Mouse (Mus musculus) layer of hippocampus, adult 2 months (tissue): ENCODE data around the gene Maco1. TPM values are rescaled to one million over a fixed set of nuclear protein-coding genes. Genes with fewer than 3 reads are reported as not detected.

ENCODE experiments used
- DNase-seq, 2 experiments: peaks; one replicate each; pipeline ENCODE4 v3.0.0; 2022; ENCODE audit warnings: low spot score in 2 of 2
- H3K27ac ChIP-seq: fragments of 200-600 bp; 2 replicates; pipeline ENCODE4 v1.8.1; 2022
- H3K4me3 ChIP-seq: fragments of 200-600 bp; 2 replicates; pipeline ENCODE4 v1.8.1; 2022; ENCODE audit warnings: mild to moderate bottlenecking
- CTCF ChIP-seq: fragments of 200-600 bp; conservative IDR thresholded peaks from 2 replicates; pipeline ENCODE4 v1.8.1; 2022; ENCODE audit warnings: antibody characterized with exemption, mild to moderate bottlenecking, moderate library complexity
- long read RNA-seq, 2 experiments: library from polyadenylated mRNA; stranded (forward); transcript quantifications; one replicate each; pipeline ENCODE4 v2.0.0; 2021; ENCODE audit warnings: borderline mapping rate in 2 of 2
- total RNA-seq, 2 experiments: library from RNA; stranded (reverse); gene quantifications; 2 replicates each; pipeline ENCODE4 v1.2.3; 2021

The Maco1 gene
- 10 to 100 TPM; 43.4 to 43.8 TPM for total RNA-seq
- long read RNA-seq, experiment 1, transcript Maco1-201 (11 exons, 3,826 nt): major isoform, 19 of 26 reads
- long read RNA-seq, experiment 1, partial matches to known transcripts: 2 of 26 reads
- long read RNA-seq, experiment 1, other reads (novel, unspliced or antisense): 5 of 26 reads
- long read RNA-seq, experiment 2, transcript Maco1-201 (11 exons, 3,826 nt): major isoform, 19 of 33 reads
- long read RNA-seq, experiment 2, partial matches to known transcripts: 3 of 33 reads
- long read RNA-seq, experiment 2, other reads (novel, unspliced or antisense): 11 of 33 reads

- TF ChIP-seq CTCF: no peak
- peak within 1 kb of the TSS; percentile 99 for H3K27ac ChIP-seq
- H3K4me3 ChIP-seq: peak within 1 kb of the TSS; percentile 81
- DNase-seq: peak; percentile 99 to 100
These were observed at the start of gene Maco1 for GRCm38 (mm10) chr4:134853259-134853636. TSS of gene Maco1 (minus strand) at chr4:134853345.

- DNase-seq: no peak
- no peak for TF ChIP-seq CTCF
- no peak overlapping the region for H3K4me3 ChIP-seq
- no peak overlapping the region for H3K27ac ChIP-seq
These were observed 48.0 kb upstream of the Maco1 start for GRCm38 (mm10) chr4:134901126-134901525.

GRCm38 (mm10) chr4:134897256-134897655, 44.1 kb upstream of the Maco1 start:
- no peak for TF ChIP-seq CTCF
- Histone ChIP-seq H3K4me3 (no peak overlapping the region), H3K27ac (no peak overlapping the region)
- no peak for DNase-seq

- H3K27ac ChIP-seq: no peak overlapping the region
- peak; percentile 37 to 62 for DNase-seq
- TF ChIP-seq CTCF: peak; percentile 89
- no peak overlapping the region for H3K4me3 ChIP-seq
These were observed 39.0 kb upstream of the Maco1 start for GRCm38 (mm10) chr4:134892096-134892495.

- Histone ChIP-seq H3K27ac (no peak overlapping the region), H3K4me3 (no peak overlapping the region)
- no peak for TF ChIP-seq CTCF
- DNase-seq: no peak
These were observed 31.2 kb upstream of the Maco1 start for GRCm38 (mm10) chr4:134884364-134884763.

GRCm38 (mm10) chr4:134883808-134884207, 30.7 kb upstream of the Maco1 start:
- no peak overlapping the region for H3K4me3 ChIP-seq
- no peak for DNase-seq
- no peak for TF ChIP-seq CTCF
- no peak overlapping the region for H3K27ac ChIP-seq

- no peak overlapping the region for H3K4me3 ChIP-seq
- no peak for DNase-seq
- no peak overlapping the region for H3K27ac ChIP-seq
- TF ChIP-seq CTCF: peak; percentile 75
These were observed 30.1 kb upstream of the Maco1 start for GRCm38 (mm10) chr4:134883266-134883665.

- no peak for DNase-seq
- peak; percentile 72 for TF ChIP-seq CTCF
- no peak overlapping the region for H3K4me3 ChIP-seq
- H3K27ac ChIP-seq: no peak overlapping the region
These were observed 26.9 kb upstream of the Maco1 start for GRCm38 (mm10) chr4:134880041-134880440.

GRCm38 (mm10) chr4:134879410-134879981, 26.4 kb upstream of the Maco1 start:
- TF ChIP-seq CTCF: peak; percentile 85
- peak; percentile 49 to 66 for DNase-seq
- H3K4me3 ChIP-seq: peak overlapping the region; percentile 29
- H3K27ac ChIP-seq: no peak overlapping the region

- Histone ChIP-seq H3K4me3 (no peak overlapping the region), H3K27ac (no peak overlapping the region)
- DNase-seq: no peak
- no peak for TF ChIP-seq CTCF
These were observed 23.0 kb upstream of the Maco1 start for GRCm38 (mm10) chr4:134876171-134876570.

GRCm38 (mm10) chr4:134871950-134872349, 18.8 kb upstream of the Maco1 start:
- TF ChIP-seq CTCF: no peak
- Histone ChIP-seq H3K27ac (no peak overlapping the region), H3K4me3 (no peak overlapping the region)
- no peak for DNase-seq

GRCm38 (mm10) chr4:134871477-134871876, 18.3 kb upstream of the Maco1 start:
- Histone ChIP-seq H3K4me3 (no peak overlapping the region), H3K27ac (no peak overlapping the region)
- DNase-seq: no peak
- no peak for TF ChIP-seq CTCF

- no peak for DNase-seq
- TF ChIP-seq CTCF: no peak
- no peak overlapping the region for H3K4me3 ChIP-seq
These were observed 16.8 kb upstream of the Maco1 start for GRCm38 (mm10) chr4:134869815-134870375.

More at GRCm38 (mm10) chr4:134869815-134870375, 16.8 kb upstream of the Maco1 start:
- no peak overlapping the region for H3K27ac ChIP-seq
